Mouse (Mus musculus) thymus, postnatal 36 days (tissue): Measurements from ENCODE around the gene Rbfox3.

Experiments used
- DNase-seq, 2 experiments: peaks; one replicate each; pipeline ENCODE4 v3.0.0; 2022; ENCODE audit warnings: mixed read lengths in 2 of 2

Rbfox3 gene

GRCm38 (mm10) chr11:118467441-118468035 lies 443.9 kb downstream of the Rbfox3 start:
- peak; percentile 42 to 56 for DNase-seq

GRCm38 (mm10) chr11:118460280-118460679 lies 451.1 kb downstream of the Rbfox3 start:
- peak; percentile 50 to 51 for DNase-seq

- DNase-seq = peak; percentile 42 to 58
Observed at GRCm38 (mm10) chr11:118459536-118459935, 451.9 kb downstream of the Rbfox3 start.

- peak; percentile 42 to 47 for DNase-seq
Observed at GRCm38 (mm10) chr11:118459051-118459450, 452.3 kb downstream of the Rbfox3 start.

GRCm38 (mm10) chr11:118456937-118457336 lies 454.5 kb downstream of the Rbfox3 start:
- no peak for DNase-seq

GRCm38 (mm10) chr11:118455788-118456187 lies 455.6 kb downstream of the Rbfox3 start:
- no peak for DNase-seq

GRCm38 (mm10) chr11:118453886-118454671 lies 457.3 kb downstream of the Rbfox3 start:
- no peak for DNase-seq

- no peak for DNase-seq
Observed at GRCm38 (mm10) chr11:118452955-118453354, 458.4 kb downstream of the Rbfox3 start.

- no peak for DNase-seq
Observed at GRCm38 (mm10) chr11:118451211-118451610, 460.2 kb downstream of the Rbfox3 start.

GRCm38 (mm10) chr11:118448385-118448784 lies 463.0 kb downstream of the Rbfox3 start:
- no peak for DNase-seq

GRCm38 (mm10) chr11:118447346-118447745 lies 464.1 kb downstream of the Rbfox3 start:
- DNase-seq = no peak

GRCm38 (mm10) chr11:118445843-118446242 lies 465.6 kb downstream of the Rbfox3 start:
- DNase-seq = peak; percentile 63 to 70

GRCm38 (mm10) chr11:118443201-118443970 lies 468.0 kb downstream of the Rbfox3 start:
- DNase-seq = peak; percentile 66 to 71

- DNase-seq = no peak
Observed at GRCm38 (mm10) chr11:118442691-118443090, 468.7 kb downstream of the Rbfox3 start.
